Mouse (Mus musculus) heart, adult 9 months (tissue): ENCODE results near the gene Vdr.
A peak's percentile ranks its signal among the peaks of the same experiment; 100 is the strongest.

Experiments
- DNase-seq, 2 experiments: peaks; one replicate each; pipeline ENCODE4 v3.0.0; 2022; ENCODE audit warnings: low spot score in 2 of 2

The Vdr gene

DNA sequence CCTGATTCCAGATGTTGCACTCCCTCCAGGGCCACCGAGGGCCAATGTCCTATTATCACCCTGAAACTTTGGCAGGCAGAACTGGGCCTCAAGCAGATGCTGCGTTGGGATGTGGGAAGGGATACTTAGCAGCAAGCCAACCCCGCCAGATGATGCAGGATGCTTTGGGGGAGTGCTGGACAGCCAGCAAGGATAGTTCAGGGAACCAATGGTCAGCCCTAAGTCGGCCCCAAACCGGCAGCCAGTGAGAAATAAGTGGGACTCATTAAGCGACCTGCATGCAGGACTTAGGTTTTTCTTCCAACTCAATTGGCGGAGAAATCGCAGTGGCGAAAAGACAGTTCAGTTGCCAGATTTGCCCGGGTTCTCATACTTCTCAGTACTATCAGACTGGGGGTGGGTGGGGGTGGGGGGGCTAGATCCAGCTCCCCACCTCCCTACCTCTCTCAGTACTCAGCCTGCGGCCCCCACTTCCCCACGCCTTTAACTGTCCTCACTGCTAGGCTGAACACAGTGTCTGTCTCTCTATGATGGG is 80.1 kb downstream of the Vdr start:
- DNase-seq, result peak; percentile 55 to 65

DNA sequence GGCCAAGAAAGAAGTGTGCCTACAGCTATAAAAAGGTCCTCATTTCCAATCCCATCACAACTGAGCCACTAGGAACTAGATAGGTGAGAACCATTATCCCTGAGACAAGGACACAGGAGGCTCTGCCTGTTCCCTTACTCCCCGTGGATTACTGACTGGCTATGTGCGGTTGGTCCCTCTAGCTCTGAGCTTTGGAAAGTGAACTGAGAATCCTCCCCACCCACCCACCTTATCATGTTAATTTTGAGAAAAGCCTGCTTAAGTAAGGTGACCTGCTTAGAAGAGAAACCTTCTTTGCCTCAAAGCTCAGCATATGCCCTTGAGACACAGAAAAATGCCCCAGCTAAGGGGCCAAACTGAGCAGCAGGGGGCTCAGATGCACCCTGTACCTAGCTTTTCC is 81.0 kb downstream of the Vdr start:
- no peak for DNase-seq

DNA sequence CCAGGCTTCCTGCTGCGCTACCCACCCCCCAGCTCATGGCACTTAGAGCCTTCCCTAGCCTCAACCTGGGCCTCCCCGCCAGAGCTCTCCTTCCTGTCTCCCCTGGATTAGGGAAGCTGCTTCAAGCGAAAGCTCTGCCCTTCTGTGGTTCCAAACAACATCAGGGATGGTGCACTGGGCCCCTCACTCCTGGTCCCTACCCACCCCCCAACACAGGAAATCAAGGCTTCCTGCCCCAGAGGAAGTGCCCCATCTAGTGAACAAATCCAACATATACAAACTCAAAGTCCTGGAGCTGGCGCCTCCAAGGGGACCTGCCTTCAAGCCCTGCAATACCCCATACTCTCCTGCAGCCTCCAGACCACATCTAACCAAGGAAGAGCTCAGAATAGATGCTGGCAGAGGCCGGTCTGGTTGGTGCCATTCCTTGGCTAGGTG is 81.5 kb downstream of the Vdr start:
- DNase-seq, result peak; percentile 50 to 64

DNA sequence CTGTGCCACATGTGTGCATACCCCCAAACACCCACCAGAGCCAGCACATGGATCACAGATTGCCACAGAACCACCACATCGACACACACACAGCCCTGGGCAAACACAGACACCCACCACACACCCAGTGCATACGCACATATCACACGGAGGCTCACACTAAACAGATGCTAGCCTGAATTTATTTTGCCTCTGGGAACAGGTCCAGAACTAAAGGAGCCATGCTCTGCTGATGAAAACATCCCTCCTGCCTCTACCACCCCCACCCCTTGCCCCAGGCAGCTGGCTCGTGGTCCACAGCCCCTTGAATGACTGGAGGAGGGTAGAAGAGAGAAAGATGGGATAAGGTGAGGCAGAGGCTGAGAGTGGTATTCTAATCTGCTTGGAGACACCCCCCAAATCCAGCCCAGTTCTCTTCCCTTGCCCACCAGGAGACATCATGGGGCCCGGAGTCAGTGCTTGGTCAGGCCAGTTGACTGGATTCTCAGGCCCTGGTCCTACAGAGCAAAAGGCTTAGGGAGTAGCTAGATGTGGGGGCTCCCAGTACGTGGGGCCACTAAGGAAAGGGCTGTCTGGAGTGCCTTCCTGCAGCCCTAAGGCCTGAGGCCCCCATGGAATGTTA is 82.1 kb downstream of the Vdr start:
- no peak for DNase-seq

DNA sequence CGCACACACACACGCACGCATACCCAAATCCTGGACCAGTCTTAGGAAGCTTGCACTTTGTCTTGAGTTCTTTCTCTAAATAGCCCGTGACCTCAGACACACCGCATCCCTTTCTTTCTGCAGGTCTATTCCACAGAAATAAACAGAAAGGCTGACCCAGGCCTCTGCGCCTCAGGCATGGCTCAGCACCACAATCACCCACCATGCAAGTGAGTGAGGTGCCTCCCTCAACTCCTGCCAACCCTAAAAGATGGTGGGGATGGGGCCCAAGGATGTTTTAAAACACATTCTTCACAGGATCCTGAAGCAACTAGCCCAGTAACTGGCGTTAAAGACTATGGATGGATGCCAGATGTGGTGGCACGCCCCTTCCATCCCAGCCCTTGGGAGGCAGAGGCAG is 83.0 kb downstream of the Vdr start:
- no peak for DNase-seq

DNA sequence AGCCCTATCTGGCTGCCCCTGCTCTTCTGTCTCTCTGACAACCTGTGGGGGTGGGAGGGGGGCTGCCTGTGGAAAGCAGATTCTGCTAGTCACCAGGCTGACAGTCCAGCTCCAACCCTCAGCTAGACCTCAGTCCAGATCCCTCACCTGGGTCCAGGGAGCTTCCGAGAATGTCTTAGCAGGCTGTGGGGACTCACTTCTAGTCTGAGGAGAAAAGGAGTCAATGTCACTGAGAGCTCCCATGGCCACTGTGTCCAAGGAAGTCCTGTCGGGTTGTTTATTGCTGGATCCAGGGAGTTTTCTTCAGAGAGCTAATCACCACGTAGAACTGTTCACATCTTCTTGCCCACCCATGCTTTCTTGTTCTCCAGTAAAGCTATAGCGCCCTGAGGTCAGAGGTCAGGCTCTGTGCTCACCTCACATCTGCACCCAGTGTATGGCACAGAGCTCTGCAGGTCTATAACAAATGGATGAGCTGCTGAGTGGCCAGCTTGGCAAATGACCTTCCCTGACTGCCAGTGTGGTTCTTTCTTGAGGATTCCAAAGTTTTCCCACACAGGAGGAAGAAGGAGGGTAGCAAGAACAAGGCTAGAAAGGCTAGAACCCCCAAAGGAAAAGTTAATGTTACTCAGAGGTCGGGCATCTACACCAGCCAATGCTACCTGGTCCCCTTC is 83.7 kb downstream of the Vdr start:
- no peak for DNase-seq

DNA sequence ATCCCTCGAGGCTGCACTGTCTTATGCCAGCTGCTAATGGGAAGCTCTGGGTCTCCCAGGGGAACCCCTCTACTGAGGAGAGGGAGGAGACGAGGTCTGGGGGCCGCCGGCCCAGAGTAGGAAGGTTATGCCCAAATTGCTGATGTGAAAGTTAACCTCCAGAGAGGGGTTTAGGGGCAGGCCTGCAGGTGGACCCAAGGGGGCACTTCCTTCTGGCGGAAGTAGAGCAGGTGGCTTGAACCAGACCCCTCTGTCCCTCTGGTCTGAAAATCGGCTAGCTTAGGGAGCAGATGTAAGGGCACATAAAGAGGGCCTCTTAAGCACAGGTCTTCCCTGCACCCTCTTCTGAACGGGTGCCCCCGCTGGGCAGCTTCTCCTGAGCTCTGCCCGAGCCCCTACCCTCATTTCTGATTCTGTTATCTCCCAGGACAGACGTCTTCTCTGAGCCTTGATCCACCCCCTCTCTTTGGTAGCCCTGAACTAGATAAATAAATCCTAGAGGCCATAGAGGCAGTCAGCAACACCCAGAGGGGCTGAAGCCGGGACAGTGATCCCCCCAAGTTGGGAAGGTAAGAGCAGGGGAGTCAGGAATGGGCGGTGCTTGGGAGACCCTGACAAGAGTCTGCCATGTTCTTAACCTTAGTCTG is 84.4 kb downstream of the Vdr start:
- DNase-seq, result no peak

DNA sequence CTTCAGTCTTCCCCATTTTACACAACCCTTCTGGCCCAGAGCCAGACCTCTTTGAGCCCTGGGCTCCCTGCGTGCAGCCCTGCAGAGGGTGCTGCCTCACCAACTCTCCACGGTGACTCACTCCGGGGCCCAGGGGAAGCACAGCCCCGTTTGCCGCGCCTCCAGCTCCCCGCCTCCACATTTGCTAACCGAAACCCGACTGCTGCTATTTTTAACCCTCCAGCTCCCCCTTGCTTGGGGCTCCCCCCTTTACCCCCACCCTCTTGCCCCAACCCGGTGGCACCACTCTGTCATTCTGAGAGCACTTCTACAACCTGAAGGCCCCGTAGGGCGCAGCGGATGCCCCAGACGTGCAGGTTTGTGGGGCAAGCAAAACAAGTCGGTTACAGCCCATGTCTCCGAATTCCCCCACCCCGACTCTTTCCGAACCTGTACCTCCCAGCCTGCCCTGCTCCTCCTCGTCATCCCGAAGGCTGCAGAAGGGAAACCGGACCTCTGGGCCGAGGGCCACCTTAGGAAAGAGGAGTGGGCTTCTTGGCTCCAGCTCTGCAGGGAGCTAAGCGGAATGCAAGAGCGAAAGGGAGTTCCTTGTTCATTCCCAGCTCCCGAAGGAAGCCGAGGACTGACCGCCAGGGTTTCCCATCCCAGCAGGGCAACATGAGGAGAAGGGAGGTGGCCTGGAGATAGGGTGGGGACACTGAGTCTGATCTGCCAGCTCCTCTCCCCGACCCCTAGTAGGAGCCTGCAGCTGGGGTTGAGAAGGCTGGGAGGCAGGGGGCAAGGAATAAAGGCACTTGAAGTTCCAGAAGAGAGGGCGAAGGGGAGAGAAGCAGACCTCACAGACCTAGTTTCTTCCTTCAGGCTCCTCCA is 85.1 kb downstream of the Vdr start:
- DNase-seq, result peak; percentile 88 to 89

DNA sequence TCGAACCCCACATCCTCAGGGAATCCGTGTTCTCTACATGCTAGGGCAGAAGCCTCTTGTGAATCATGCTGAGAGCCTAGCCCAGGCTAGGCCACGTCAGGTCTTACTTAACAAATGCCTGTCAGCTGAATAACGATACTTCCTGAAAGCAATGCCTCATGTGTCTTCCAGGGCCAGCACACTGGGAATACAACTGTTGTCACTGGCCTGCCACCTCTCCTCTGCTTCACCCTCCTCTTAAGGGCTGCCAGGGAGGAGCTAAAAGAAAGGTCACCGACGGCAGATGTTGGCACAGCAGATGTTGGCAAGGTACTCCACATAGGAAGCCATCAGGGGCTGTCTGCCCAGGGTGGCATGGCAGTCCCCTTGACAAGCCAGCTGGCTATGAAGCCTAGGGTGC is 86.4 kb downstream of the Vdr start:
- DNase-seq, result peak; percentile 72

DNA sequence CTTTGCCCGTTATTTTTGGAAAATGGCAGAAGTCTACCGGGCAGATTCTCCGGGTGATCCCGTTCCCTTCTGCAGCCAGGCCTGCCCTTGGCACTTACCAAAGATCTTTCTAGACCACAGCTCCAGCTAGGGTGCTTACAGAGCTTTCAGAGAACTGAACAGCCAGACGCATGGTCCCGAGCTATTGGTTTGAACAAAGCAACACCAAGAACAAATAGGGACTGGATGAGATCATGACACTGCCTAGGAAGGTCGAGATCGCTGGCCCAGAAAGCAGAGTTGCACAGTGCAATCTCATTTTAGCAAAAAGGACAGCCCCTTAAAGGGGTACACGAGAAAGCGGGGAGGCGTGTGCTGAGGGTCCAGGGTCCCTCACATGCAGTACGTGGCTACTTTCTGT is 87.0 kb downstream of the Vdr start:
- DNase-seq, result no peak

DNA sequence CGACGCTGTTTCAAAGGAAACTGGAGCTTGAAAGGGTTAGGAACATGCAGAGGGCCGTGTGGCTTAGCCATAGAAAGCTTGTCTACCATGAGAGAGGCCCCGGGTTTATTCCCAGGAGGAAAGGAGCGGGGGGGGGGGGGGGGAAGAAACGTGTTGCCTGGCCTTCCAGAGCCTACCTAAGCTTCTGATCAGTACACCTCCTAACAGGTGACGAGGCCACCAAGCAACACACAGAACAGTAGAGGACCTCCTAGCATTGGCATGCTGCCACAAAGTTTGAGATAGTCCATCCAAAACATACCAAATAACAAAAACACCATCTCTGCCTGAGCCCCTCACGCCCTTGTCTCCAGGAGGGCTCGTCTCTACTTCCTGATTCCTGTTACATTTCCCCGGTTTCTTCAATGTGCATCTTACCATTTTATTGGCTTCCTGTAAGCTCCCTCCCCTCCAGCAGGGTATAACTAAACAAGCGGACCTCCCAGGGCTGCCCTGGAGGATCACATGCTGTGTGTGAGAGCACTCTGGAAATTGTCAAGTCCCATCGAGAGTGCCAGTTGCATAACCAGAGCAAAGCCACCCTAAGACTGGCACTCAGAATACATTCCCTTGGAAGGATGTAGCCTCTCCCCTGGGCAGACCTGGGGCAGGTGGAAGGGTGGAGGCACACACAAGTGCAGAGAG is 87.7 kb downstream of the Vdr start:
- DNase-seq, result peak in 1 of 2 experiments; percentile 34

DNA sequence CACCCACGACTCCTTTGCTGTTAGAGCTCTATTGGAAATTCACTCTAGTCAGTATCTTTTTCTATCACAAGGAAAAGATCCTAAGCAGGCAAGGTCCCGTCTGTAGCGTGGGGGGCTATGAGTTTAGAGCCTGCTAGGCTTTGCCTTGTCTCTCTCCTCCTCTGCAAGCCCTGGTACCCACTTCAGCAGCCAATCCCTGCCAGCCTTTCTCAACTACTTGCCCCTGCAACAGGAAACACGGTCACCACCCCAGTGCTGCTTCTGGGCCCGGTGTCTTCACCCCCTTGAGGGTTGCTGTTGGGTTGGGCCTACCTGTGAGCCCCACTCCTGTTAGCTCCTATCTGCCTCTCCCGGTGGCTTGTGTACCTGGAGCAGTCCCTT is 88.5 kb downstream of the Vdr start:
- peak in 1 of 2 experiments; percentile 35 for DNase-seq

DNA sequence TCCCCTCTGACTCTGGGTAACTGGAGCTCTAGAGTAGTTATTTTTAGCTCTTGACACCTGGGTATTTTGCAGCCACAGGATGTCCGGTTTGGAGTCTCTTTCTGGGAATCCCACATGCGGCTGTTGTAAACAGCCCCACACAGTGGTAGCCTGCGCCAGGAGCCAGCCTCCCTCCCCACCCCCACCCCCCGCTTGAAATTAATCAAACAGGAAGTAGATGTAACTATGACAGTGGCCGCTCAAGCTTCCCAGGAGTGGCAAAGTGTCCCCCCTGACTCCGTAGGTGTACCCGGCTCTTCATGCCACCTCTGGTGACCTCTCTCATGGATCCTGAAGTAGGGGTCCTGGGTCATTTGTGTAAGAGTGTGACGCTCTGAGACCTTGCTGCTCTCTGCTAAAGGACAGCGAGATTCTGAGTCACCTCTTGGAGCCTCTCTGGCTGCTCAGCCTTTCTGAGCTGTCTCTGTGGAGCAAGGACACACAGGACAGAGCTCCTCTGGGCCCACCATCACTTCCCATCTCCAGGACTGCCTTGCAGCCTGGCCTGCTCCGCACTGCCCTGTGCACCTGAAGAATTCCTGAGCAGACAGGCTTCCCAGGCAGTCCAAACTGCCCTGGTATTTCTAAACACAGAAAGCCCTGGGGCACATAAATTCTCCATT is 89.0 kb downstream of the Vdr start:
- peak; percentile 62 to 74 for DNase-seq

DNA sequence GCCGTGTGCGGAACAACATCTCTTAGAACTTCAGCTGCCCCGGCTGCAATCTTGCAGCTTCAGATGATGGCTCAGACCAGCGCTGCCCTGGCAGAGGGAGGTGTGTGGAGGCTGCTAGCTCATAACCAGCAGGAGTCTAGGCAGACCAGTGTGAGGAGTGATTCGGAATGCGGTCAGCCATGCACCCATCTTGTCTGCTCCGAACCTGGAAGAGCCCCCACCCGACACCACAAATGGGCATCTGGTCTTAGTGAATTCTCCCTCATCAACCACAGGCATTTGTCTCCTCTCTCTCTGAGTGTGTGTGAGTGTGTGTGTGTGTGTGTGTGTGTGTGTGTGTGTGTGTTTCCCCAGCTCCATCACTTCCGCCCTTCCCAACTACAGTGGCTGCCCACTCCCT is 90.5 kb downstream of the Vdr start:
- no peak for DNase-seq

DNA sequence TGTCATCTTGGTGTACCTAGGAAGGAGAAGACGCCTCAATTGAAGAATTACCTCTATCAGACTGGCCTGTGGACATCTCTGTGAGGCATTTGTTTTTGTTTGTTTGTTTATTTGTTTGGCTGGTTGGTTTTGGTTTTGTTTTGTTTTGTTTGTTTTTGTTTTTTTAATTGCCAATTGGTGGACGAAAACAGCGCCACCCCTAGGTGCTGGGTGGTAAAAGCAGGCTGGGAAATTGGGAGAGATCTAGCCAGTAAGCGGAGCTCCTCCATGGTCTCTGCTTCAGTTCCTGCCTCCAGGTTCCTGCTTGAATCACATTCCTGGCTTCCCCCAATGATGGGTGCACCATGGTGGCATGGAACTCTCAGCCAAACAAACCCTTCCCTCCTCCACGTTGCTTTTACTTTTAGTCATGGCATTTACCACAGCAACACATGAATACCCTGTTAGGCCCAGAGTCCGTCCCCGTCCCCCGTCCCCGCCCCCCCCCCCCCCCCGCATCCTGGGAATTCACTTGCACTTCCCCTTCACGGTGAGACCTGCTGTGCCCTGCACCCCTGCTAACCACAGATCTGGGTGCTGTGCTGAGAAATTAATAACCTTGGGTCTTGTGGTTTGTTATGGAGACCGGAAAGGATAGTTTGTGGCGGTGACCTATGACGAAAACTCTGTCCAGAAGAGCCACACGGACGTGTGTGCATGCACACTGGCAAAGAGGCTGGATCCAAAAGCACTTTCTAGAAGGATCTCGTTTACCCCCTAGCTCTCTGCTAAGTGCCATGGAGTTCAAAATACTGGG is 94.0 kb downstream of the Vdr start:
- DNase-seq, result no peak

DNA sequence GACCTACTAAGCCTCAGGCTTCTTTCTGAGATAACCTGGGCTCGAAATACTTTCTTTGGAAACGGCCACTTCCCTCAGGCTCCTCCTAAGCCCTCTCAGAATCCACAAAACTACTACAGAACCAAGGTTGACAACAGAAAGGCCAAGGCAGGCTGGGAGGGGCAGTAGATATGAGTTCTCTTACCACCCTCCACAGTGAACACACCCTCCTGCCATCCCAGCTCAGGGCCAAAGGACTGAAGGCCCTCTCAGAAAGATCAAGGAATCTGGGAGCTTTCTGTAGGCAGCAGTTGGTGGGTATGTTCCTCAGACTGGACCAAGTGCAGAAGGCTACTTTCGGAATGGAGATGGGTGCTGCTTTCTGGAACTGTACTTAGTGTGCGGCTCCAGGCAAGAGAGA is 95.2 kb downstream of the Vdr start:
- no peak for DNase-seq

DNA sequence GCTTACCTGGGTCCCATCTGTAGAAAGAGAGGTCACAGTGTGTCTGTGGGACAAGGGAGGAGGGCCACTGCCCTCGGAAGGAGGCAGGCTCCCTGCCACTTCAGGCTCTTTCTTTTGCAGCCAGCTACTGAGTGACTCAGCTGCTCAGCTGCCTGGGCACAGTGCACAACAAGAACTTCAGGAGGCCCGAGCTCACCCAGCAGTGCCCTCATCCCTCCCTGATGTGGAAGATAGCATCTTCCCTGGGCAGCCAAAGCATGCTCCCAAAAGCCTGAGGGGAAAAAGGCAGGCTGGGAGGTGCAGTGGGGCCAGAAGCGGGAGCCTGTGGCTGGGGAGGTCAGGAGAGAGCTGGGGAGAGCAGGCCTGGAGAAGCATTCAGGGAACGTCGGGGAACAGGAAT is 95.7 kb downstream of the Vdr start:
- no peak for DNase-seq

DNA sequence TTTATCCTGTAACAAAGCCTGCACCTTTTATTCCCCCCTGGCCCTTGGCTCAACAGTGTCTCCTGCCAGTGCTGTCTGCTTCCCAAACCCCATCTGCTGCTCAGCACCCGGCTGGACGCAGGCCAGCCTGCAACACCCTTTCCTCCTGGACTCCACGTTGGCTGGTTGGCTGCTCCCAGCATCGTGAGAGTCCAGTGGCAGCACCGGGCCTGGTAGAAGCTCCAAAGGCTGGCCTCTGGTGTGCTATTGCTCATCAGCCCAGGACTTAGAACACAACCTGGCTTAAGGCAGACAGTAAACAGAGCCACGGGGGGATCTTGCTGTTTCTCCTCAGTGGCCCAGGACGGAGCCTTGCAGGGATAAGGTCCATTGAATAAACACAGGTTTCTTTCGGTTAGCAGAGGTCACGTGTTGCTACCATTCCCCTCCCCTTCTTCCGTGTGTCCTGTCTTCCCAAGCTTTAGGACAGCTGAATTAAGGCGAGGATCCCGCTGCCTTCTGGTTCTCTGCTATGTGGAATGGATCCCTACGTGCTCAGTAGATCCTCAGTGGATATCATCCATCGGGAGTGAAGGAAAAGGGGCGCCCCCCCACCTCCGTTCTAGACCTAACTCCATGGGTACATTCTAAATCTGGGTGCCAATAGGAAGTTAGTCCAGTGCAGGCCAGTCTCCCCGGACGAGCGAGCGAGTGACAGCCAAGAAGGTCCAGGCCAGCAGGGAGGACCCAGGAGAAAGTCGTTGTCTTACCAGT is 96.8 kb downstream of the Vdr start:
- peak; percentile 52 to 73 for DNase-seq

DNA sequence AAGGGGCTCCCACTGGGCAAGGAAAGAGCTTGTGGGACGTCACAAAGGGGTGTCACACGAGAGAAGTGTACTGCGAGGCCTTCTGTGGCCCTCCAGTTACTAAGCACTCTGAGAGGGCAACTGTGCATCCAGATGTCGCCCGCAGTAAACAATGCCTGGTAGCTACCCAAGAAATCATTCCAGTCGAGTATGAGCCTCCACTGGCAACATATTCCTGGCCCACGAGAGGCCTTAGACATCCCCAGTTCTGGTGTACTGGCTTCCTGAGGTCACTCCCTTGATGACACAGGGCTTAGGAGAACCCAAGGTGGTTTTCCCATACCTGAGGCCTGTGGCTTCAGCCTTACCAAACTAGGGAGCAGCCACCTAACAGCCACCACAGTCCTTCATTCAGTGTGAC is 97.6 kb downstream of the Vdr start:
- DNase-seq, result no peak
